Mouse (Mus musculus) ovary, postnatal 10 days (tissue): ENCODE results near the gene Dnajb6.
"Not testable (repeated sequence)": the region's sequence is repeated elsewhere in the genome, so short reads cannot be mapped to it uniquely, and the experiment has no call there.

Experiments used
- DNase-seq: peaks from one replicate; pipeline ENCODE4 v3.0.0; 2022; ENCODE audit warnings: low spot score

The Dnajb6 gene

GRCm38 (mm10) chr5:29735557-29736061 is at the start of gene Dnajb6, which contains the start of gene Gm5129:
Dnajb6 (plus strand) TSS chr5:29735688.
Gm5129 (minus strand) TSS chr5:29735936.
- peak; percentile 96 for DNase-seq

GRCm38 (mm10) chr5:29687671-29688070 is 47.8 kb upstream of the Dnajb6 start:
- DNase-seq = no peak

- no peak for DNase-seq
Observed at GRCm38 (mm10) chr5:29688352-29688751, 47.1 kb upstream of the Dnajb6 start.

- no peak for DNase-seq
Observed at GRCm38 (mm10) chr5:29698493-29698892, 37.0 kb upstream of the Dnajb6 start.

- DNase-seq = no peak
Observed at GRCm38 (mm10) chr5:29699520-29700202, 35.8 kb upstream of the Dnajb6 start.

GRCm38 (mm10) chr5:29707241-29707640 is 28.2 kb upstream of the Dnajb6 start:
- no peak for DNase-seq

GRCm38 (mm10) chr5:29708258-29708657 is 27.2 kb upstream of the Dnajb6 start:
- no peak for DNase-seq

- no peak for DNase-seq
Observed at GRCm38 (mm10) chr5:29711631-29712030, 23.9 kb upstream of the Dnajb6 start.

- no peak for DNase-seq
Observed at GRCm38 (mm10) chr5:29712906-29713305, 22.6 kb upstream of the Dnajb6 start.

- DNase-seq = no peak
Observed at GRCm38 (mm10) chr5:29721159-29721558, 14.3 kb upstream of the Dnajb6 start.

GRCm38 (mm10) chr5:29725369-29725768 is 10.1 kb upstream of the Dnajb6 start:
- no peak for DNase-seq

GRCm38 (mm10) chr5:29726070-29726469 is 9.4 kb upstream of the Dnajb6 start:
- DNase-seq = not testable (repeated sequence)

GRCm38 (mm10) chr5:29734831-29735510 is 517 bp upstream of the Dnajb6 start:
- no peak for DNase-seq

- DNase-seq = no peak
Observed at GRCm38 (mm10) chr5:29736073-29736900, 799 bp downstream of the Dnajb6 start.

GRCm38 (mm10) chr5:29736942-29737341 is 1.5 kb downstream of the Dnajb6 start:
- DNase-seq = no peak

- DNase-seq = no peak
Observed at GRCm38 (mm10) chr5:29737471-29737870, 2.0 kb downstream of the Dnajb6 start.

GRCm38 (mm10) chr5:29738076-29738475 is 2.6 kb downstream of the Dnajb6 start:
- no peak for DNase-seq

GRCm38 (mm10) chr5:29740651-29741050 is 5.2 kb downstream of the Dnajb6 start:
- no peak for DNase-seq

GRCm38 (mm10) chr5:29741093-29741492 is 5.6 kb downstream of the Dnajb6 start:
- no peak for DNase-seq

GRCm38 (mm10) chr5:29747661-29748060 is 12.2 kb downstream of the Dnajb6 start:
- no peak for DNase-seq

- no peak for DNase-seq
Observed at GRCm38 (mm10) chr5:29751306-29751705, 15.8 kb downstream of the Dnajb6 start.

GRCm38 (mm10) chr5:29752894-29753293 is 17.4 kb downstream of the Dnajb6 start:
- DNase-seq = no peak
